Mouse (Mus musculus) c-Kit-positive CD71-negative TER-119-negative erythroid progenitor cells, embryonic 14.5 days (primary cell): ENCODE results near the gene Gm20777.
"Not testable (repeated sequence)": the region's sequence is repeated elsewhere in the genome, so short reads cannot be mapped to it uniquely, and the experiment has no call there.

Experiments used
- DNase-seq: peaks from one replicate; pipeline ENCODE4 v3.0.0-alpha.2; 2013; ENCODE audit warnings: low read depth

Gm20777 gene

DNA sequence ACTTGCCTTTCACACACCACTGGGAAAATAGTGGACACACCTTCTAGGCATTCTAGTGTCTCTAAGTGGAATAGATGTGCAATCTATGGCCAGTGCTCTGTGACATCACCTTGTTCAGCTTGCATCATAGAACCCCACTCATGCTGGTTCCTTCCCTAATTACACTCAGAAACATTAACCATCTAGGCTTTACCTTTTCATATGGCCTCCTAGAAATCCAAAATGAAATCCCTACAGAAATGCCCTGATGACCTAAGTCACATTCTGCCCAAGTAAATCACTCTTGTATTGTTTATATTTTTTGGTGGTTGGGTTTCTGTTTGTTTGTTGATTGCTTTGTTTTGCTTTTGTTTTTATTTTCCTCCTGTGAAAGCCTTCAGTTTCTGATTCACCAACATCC, at the start of gene Gm20777:
Gene Gm20777 (minus strand): TSS at position 101 of the 400 bp plus-strand sequence.
- not testable (repeated sequence) for DNase-seq

DNA sequence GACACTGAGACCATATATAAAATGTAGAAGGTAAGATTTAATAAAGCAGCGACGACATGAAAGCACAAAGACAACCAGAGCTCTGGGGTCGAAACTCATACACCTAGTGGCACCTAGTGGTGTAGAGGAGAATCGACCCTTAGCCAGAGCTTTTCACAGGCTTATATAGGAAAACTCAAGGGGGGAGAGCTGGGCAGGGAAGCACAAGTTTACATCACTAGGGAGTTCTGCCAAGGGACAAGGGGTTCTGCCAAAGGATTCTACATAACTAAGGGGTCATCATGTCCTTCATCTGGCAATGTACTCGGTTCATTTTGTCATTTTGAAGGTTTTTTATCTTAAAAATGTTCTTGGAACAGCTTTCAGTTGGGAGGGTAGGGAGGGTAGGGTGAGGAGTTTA, 42.7 kb downstream of the Gm20777 start:
- DNase-seq: not testable (repeated sequence)

DNA sequence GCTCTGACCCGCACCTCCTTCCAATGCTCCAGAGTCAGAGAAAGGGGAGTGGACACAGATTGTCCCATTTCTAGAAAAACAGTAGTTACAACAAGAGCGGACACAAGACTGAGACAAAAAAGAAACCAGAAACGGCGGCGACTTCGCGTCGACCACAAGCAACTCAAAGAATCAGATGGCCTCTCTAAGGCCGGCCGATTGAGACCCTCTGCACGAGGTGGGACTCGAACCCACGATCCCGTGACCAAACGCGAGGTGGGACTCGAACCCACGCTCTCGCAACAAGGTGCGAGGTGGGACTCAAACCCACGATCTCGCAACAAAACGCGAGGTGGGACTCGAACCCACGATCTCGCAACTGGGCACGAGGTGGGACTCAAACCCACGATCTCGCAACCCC, 43.5 kb downstream of the Gm20777 start:
- not testable (repeated sequence) for DNase-seq

DNA sequence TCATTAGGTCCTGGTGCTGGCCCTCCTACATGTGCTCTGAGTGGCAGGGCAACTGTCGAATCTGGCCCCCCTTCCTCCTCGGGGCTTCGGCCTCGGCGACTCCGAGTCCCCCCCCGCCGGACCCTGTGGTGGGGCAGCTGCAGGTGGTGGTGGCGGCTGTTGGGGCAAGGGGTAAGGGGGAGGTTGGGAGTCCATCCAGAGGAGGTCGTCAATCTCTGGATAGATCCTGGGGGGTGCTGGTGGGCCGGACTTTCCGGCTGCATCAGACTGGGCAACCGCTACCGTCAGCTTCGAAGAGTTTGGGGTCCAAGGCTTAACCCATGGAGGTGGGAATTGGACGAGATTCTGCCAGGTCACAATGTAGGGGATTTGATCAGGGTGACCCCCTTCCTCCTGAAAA, 44.0 kb downstream of the Gm20777 start:
- DNase-seq: not testable (repeated sequence)

DNA sequence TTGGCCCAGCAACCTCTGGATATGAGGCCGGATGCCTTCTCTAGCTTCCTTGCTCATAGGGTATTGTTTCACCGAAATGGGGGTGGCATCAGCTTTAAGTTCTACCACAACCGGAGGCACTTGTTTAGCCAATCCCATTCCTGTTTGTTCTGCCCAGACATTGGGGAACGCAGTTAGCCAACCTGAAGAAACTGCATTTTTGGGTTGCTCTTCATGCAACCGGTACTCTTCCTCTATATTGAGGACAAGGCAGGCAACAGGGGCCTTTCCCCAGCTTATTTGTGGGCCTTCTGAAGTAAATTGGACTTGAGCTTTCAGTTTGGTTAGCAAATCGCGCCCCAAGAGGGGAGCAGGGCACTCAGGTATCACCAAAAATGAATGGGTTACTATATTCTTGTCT, 45.6 kb downstream of the Gm20777 start:
- not testable (repeated sequence) for DNase-seq
